Mouse (Mus musculus) kidney, adult 18-20 months (tissue): ENCODE measurements around the gene Arl4d.
"Not testable (repeated sequence)": the region's sequence is repeated elsewhere in the genome, so short reads cannot be mapped to it uniquely, and the experiment has no call there.

Source experiments
- DNase-seq: peaks from one replicate; pipeline ENCODE4 v3.0.0; 2021

Arl4d gene

DNA sequence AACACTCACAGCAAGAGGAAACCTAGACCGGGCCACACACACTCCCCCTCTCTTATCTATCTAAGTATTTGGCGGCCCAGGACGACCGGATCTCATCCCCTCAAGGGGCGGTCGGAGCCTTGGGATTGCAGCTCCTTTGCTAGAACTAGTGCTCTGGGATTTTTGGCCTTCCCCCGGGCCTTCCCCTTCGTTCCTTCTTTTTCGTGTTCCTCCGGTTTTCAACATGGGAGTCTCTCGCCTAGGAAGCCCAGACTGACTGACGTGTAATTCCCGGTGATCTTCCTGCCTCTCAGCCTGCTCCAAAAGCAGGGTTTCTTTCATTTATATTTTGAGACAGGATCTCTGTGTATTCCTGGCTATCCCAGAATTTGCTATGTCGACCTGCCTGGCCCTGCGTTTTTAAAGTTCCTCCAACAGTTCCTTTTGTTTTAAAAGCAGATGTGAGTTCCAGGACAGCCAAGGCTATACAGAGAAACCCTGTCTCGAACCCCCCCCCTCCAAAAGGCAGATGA lies 19.0 kb upstream of the Arl4d start:
- DNase-seq: not testable (repeated sequence)

DNA sequence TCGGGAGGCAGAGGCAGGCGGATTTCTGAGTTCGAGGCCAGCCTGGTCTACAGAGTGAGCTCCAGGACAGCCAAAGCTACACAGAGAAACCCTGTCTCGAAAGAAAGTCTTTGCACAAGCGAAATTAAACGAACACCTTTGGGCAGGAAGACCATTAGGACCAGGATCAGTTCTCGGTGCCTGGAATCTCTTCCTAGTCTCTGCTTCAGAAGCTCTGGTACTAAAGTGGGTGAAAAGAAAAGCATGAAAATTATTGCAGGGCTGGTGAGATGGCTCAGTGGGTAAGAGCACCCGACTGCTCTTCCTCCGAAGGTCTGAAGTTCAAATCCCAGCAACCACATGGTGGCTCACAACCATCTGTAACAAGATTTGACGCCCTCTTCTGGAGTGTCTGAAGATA lies 18.2 kb upstream of the Arl4d start:
- not testable (repeated sequence) for DNase-seq

DNA sequence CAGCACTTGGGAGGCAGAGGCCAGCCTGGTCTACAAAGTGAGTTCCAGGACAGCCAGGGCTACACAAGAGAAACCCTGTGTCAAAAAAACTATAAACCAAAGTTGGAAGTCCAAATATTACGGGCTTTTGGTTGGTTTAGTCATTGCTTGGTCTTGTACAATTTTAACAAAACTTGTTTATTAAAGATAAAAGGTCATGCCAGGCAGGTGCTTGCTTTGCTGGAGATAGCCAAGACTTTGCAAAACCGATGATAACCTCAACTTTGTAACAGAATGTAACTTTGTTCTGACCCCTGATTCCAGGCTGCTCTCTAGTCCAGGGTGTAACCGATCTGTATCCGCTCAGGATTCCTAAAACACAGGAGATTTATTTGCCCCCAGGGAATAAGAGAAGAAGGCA lies 9.0 kb upstream of the Arl4d start:
- DNase-seq: no peak

DNA sequence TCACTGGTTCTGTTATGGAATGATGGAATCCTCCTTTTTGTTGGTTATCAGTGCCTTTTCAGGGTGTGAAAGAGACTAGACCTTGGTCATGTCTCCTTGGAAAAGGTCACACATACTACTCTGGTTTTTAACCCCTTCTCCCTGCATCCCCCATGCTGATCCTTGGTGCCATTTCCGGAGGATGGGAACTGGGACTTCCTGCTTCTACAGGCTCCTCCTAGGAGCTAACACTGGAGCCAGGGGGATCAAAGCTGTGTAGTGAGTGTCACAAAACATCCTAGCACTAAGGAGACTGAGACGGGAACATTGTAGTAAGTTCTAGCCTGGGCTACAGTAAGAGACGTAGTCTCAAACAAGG lies 7.8 kb upstream of the Arl4d start:
- no peak for DNase-seq

DNA sequence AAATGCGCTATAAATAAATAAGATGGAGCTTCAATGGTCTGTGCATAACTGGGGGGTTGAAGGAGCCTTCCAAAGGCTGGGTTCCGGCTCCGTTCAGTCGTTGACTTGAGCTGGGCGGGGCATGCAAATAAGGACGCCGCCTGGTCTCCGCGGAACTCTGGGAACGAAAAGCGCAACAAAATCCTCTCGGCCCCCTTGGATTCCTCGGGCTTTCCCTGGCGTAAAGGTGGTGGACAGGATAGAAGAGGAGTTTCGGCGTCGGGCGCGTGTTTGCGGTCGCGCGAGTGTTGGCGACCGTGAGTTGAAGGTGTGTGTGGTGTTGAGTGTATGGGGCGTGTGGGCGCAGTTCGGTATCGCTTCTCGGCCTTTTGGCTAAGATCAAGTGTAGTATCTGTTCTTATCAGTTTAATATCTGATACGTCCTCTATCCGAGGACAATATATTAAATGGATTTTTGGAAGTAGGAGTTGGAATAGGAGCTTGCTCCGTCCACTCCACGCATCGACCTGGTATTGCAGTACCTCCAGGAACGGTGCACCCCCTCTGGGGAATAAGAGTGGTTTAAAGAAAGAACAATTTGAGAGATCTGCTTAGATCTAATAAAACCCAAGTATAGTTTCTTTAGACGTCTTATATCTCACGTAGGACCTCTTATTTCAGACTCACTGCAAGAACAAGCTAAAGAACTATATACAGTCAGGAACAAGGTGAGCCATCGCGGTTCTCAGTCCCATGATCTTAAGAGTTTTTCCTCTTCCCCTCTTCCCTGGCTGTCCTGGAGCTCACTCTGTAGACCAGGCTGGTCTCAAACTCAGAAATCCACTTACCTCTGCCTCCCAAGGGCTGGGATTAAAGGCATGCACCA lies 7.2 kb upstream of the Arl4d start:
- peak; percentile 92 for DNase-seq

DNA sequence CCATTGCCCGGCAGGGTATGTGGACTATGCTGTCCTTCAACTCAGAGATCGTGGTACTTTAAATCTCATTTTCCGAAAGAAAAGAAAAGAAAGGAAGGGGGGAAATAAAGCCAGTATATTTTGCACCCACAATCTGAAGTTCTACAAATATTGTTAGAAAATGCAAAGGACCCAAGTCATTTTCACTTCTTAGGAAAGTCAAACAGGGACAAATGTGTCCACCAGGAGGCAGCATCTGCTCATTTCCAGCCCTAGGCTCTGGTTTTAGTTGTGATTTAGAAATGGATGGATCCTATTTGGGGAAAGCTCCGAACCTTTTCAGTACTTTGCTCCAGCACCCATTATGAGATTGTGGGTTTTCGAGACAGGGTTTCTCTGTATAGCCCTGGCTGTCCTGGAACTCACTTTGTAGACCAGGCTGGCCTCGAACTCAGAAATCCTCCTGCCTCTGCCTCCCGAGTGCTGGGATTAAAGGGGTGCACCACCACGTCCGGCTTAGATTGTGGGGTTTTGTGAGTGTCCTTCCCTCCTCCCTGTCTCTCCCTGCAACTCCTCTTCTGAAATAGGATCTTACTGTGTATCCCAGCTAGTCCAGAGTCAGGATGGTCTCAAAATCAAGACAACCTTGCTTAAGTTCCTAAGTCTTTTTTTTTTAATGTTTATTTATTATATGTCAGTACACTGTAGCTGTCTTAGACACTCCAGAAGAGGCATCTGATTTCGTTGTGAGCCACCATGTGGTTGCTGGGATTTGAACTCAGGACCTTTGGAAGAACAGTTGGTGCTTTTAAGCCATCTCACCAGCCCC lies 6.4 kb upstream of the Arl4d start:
- DNase-seq: peak; percentile 70

DNA sequence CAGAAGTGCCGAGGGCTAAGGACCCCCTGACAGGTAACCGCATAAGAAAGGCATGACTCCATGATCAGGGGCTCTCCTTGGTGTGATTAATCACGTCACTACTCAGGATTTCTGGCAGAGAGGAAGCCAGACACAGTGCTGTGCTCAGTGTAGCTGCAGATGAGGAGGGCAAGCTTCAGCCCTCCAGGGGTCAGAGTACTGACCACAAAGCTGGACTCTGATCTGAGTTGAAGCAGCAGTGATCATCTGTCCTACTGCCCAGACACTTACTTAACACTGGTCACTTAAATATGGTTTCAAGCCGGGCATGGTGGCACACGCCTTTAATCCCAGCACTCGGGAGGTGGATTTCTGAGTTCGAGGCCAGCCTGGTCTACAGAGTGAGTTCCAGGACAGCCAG lies 4.2 kb upstream of the Arl4d start:
- DNase-seq: no peak

DNA sequence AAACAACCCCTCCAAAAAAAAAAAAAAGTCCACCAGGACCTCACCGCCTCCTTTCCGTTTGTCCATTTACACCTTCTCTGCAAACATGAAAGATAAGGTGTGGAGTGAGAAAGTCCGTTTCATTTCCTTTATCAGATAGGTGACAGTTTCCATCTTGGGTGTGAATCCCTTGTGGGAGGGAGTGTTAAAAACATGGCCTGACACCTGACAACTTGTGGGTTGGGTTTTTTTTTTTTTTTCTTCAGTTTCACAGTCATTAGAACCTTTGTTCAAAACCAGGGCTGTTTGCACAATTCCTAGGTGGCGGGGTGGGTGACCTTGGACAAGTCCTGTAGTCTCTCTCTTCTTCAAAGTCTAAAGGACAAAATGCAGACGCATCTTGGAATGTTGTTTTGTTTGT lies 3.6 kb upstream of the Arl4d start:
- DNase-seq: no peak

DNA sequence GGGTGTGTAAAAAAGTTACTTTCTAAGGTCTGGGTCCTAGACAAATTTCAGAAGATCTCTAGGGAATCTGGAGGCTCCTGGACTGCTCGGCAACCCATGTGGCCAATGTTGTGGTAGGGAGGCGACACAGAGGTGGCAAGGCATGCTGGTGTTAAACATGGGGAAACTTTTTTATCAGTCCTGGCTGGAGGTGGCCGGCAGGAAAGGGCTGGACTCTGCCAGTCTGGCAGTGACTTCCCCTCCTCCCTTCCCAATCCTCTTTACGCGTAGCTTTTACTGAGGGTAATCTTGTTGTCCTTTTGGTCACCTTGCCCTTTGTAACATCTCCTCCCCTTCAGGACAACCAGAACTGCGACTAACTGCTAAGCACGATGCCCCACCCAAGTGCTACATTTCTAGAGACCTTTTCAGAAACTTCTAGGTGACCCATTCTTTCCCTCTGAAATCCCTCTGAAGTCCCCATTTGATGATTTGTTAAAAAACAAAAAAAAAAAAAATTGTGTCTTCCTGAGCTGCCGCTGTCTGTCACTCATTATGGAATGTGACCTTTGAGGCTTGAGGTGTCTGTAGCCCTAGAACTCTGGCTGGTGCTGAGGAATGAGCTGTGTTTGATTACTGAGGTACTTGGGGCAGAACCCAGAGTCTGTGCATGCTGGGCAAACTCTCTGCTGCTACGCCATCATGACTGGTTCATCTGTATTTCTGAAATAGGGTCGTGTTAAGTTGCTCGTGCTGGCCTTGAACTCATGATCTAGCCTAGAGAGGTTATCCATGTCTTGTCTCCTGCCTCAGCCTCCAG lies 1.9 kb upstream of the Arl4d start:
- DNase-seq: no peak

DNA sequence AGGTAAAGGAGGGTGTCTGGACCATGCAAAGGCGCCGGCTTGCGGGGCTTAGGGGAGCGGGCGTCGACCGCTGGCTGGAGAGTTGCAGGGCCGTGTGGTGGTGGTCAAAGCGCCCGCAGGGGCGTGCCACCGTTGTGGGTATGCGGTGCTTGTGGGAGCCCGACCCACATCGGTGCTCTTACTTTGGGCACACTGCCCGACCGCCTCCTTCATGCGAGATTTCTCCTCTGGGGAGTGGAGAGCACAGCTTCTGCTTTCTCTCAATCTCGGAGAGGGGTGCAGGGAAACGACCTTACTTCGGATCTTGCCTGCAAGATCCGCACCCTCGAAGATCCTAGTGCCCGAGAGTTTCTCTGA lies 273 bp downstream of the Arl4d start:
- no peak for DNase-seq

DNA sequence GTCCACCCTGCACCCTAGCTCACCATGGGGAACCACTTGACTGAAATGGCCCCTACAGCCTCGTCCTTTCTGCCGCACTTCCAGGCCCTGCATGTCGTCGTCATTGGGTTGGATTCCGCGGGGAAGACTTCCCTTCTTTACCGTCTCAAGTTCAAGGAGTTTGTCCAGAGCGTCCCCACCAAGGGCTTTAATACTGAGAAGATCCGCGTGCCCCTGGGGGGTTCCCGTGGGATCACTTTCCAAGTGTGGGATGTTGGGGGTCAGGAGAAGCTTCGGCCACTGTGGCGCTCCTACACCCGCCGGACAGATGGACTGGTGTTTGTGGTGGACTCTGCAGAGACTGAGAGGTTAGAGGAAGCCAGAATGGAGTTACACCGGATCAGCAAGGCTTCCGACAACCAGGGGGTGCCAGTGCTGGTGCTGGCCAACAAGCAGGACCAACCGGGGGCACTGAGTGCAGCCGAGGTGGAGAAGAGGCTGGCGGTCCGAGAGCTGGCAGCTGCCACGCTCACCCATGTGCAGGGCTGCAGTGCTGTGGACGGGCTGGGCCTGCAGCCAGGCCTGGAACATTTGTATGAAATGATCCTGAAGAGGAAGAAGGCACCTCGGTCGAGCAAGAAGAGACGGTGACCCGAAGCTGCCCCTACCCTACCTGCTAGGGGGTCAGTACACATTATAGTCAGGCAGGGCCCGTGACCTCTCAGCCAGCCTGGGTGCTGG lies 1.4 kb downstream of the Arl4d start:
- DNase-seq: peak; percentile 60

DNA sequence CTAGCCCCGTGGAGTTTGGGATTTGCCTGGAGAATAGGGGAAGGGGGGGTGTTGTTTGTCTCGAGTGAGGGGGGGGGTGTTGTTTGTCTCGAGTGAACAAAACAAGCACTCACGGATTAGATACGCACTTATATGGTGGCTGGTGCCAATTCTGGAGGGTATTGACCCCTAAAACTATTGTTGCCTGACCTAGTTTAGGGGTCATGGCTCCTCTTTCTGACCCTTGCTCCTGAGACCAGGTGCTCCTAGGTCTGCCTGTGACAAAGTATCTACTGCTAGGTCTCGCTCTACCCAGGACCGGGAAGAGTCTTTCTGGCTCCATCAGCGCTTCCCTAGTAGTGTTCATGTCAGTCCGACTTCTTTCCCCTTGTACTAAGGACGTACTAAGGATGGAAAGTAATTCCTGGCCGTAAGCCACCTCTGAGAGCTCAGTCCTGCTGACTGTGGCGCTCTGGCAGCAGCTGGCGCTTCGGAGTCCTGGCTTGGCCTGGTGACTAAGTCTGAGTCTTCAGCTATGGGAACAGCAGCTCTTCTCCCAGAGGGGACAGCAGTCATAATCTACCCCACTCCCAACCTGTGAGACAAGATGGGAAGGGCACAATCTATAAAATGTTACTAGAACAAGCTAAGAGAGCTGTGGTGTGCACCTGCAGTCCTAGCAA lies 2.7 kb downstream of the Arl4d start:
- peak; percentile 66 for DNase-seq

DNA sequence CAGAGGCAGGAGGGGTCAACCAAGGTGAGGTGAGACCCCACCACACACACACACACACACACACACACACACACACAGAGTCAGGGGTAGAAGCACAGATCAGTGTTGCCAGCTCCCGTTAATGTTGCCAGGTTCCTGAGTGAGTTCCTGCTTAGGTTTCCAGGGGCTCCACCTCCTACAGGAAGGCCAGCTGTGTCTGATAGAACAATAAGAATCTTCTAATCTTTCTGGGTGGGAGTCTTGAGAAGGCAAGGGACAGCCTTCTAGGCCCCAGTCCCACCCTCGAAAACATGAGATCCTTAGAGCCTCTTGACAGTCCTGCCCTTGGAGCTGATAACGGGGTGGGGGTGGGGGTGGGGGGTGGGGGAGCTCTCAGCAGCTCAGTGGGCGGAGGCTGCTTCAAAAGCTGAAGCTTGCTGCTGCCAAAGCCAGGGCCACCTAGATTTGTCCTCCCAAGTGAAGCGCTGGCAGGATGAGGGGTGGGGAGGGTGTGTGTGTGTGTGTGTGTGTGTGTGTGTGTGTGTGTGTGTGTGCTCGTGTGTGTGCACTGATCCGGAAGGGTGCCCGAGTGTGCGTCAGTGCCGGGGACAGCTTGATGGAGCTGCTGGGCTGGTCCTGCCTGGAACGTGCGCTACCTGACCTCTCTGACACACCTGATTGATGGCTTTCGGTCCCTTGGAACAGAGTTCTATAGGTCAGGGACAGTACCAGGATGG lies 3.4 kb downstream of the Arl4d start:
- DNase-seq: peak; percentile 56

DNA sequence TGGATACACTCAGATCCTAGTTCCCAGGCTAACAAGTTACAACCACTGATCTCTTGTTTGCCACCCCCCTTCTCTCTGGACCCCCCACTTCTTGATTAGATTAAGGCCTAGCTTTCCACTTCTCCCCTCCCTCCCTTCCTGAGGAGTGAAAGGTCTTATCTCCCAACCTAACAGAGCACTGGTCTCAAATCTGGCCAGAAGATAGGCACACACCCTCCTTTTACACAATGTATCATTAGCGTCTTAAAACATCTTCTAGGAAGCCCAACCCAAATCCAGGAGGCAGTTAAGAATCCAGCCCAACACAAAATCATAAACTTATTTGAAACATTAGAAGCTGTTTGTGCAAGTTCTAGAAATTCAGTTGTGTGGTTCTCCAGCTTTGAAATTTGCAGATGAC lies 5.0 kb downstream of the Arl4d start:
- no peak for DNase-seq

DNA sequence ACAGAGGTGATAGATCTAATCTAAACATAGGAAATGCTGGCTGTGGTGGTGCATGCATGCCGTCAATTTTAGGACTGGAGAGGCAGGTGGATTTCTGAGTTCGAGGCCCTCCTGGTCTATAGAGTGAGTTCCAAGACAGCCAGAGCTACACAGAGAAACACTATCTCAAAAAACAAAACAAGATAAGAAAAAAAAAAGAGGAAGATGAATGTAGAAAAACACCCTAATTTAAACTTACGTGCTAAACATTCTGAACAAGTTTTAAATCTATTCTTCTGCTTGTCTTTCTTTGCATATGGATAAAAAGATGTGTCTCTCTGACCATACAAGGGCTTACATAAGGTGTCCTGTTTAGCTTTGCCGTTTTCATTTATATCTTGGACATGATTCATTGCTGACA lies 5.9 kb downstream of the Arl4d start:
- DNase-seq: no peak

DNA sequence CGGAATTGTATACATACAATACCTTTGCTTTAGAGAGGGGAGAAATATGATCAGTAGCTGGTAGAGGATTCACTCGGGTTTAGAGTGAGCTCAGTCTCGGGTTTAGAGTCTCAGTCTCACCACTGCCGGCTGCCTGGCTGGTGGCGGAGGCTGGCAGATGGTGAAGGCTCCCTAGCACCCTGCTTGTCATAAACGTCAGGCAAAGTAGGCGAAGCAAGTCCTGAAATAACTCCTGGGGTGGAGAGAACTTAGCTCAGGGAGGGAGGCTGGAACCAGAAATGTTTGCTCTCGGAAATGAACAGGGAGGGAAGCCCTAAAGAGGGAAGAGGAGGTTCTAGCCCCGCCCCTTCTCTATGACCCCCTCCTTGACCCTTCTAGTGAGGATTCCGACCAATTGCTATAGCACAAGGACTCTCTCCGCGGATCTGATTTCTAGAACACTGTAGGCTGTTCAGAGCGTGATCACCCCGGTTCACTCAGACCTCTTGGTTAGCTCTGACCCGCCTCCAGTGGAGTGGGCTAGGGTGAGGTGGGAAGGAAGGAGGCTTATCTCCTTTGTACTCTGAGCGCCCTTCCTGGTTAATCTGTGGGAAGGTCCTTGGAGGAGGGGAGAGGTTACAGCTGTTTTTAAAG lies 7.8 kb downstream of the Arl4d start:
- peak; percentile 39 for DNase-seq

DNA sequence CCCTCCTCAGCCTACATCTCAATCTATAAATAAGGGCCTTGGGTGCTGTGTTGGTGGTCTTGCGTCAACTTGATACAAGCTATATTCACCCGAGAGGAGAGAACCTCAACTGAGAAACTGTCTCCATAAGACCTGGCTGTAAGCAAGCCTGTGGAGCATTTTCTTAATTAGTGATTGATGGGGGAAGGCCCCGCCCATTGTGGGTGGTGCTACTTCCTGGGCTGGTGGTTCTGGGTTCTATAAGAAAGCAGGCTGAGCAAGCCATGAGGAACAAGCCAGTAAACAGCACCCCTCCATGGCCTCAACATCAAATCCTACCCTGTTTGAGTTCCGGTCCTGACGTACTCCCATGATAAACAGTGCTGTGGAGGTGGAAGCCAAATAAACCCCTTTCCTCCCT lies 8.8 kb downstream of the Arl4d start:
- DNase-seq: no peak

DNA sequence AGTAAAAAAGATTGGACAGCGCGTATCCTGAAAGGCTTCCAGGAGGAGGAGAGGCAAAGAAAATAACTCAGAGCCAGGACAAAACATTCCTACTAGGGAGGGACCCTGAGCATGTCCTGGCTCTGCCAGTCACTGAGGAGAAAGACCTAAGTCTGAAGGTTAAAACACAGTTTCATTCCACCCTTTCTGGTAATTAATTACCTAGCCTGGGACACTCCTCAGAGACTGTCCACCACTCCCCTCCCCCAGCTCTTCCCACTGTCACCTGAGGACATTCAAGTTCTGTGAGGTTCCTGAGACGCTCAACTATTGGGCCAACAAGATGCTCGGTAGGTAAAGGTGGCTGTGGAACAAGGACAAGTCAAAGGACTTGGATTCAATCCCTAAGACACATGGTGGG lies 10.0 kb downstream of the Arl4d start:
- DNase-seq: peak; percentile 57

DNA sequence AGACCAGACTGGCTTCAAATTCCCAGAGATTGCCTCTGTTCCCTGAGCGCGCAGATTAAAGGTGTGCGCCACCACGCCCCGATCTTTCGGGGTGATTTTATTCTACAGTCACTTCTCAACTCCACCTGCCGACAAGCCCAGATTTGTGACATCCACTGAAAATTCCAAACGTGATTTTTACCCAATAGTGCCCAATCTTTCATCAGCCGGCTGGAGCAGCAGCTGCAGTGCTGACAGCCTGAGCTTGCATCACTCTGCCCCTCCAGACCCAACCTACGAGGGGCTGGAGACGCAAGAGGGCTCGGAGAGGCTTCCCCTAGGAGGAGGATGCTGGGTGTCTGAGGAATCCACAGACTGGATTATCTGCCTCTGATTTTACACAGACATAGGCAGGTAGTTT lies 12.3 kb downstream of the Arl4d start:
- DNase-seq: no peak

DNA sequence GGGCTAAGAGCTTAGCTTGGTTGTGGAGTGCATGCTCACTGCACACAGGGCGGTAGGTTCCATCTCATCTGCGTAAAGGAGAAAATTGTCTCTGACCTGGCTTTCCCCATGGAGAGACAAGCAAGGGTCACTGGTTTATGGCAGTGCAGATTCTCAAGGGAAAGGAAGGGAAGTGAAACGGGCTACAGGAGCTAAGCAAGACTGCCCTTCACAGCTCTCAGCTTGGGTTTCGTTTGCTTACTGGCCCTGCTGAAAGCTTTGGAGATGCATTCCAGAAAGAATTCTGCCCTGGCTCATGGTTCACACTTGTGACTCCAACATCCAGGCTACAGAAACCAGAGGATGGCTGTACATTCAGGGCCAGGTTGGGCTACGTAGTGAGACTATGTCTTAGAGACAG lies 13.4 kb downstream of the Arl4d start:
- DNase-seq: no peak

DNA sequence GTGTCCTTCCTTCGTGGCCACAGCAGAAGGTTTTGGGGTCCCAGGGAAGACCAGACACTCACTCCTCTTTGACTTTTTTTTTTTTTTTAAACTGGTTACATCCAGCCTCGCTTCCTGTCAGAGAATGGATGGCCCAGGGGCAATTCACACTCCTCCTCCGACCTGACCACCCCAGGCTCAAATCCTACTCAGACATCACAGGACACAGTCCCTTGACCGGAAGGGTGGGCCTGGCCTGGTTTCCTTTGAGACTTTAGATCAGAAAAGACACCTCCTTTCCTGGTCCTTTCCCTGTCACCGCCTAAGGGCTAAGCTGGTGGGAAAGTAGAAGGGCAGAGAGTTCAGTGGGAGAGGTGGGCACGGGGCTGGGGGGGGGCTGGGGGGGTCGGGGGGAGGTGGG lies 14.6 kb downstream of the Arl4d start:
- peak; percentile 30 for DNase-seq
